Mouse (Mus musculus): ENCODE measurements around the gene Gpr146. TPM values are rescaled to one million over a fixed set of nuclear protein-coding genes. Genes with fewer than 3 reads are reported as not detected.
A peak's percentile ranks its signal among the peaks of the same experiment; 100 is the strongest.
"Not testable (repeated sequence)": the region's sequence is repeated elsewhere in the genome, so short reads cannot be mapped to it uniquely, and the experiment has no call there.

Gene Gpr146
- 13.4 and 15.1 TPM in 2 replicates for polyA plus RNA-seq (2014; fragmentation: Nextera tagmentation; extraction: Ambion mirVana)

DNA sequence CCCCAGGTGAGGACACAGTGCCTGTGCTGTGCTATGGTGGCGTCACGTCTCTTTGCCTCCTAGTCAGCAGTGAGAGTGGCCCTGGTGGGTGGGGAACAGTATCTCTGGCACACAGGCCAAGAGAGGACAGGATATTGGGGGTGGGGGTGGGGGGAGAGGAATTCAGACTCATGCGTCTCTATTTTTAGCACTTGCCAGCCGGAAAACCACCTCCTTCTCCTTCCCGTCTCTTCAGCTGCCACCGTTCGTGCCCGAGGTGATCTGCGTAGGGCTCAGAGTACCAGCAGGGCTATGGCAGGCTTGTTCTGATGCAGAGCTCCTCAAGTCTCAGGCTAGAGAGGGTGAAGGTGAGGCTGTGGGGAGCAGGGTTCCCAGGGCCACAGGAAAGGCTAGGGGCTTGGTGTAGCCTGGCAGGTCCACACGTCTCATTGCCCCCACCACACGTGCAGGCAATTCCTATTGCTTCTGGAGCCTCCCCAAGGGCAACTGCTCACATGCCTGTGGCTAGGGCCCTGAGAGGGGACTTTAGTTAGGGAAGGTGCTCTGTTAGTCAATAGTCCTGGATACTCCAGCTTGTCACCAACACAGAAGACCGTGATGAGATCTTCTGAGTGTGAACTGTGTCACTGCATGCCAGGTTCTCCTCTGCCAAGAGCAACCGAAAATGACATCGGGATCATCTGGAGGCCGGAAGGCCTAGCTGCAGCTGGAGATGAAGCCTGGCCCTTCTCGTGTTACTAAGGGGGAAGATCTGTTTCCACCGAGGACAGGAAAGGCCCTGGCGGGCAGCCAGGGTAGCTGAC, at the start of gene Gpr146:
Gene Gpr146, plus strand, starts transcription at position 230 of the 803 bp plus-strand sequence.
- Histone ChIP-seq H3K4me1 (replicated peaks; ENCODE audit: control insufficient read depth, insufficient read depth, low read length) (peaks cover 85% of the 10 kb centered on the region), H3K27me3 (replicated peaks; ENCODE audit: control insufficient read depth, insufficient read depth, low read length) (no peaks in the 10 kb centered on the region), H3K4me3 (ENCODE audit: low read depth, low read length) (peak within 1 kb of the TSS; percentile 75), H3K9ac (ENCODE audit: low read depth, low read length) (peak within 1 kb of the TSS; percentile 80), H3K36me3 (ENCODE audit: control insufficient read depth, insufficient read depth, low read length) (no peaks in the 10 kb centered on the region), H3K9me3 (ENCODE audit: control insufficient read depth, low read length) (no peaks in the 10 kb centered on the region), H3K27ac (ENCODE audit: low read depth, low read length) (peak within 1 kb of the TSS; percentile 99), H3K4me2 (peak within 1 kb of the TSS; percentile 76)
- DNase-seq (ENCODE audit: low spot score) (no peak), ATAC-seq (replicated peaks; ENCODE audit: low FRiP score) (peak; percentile 30; the same call in 1 of the 2 replicates)
- 34% methylated on average over 18 of the region's 18 CpGs for WGBS

DNA sequence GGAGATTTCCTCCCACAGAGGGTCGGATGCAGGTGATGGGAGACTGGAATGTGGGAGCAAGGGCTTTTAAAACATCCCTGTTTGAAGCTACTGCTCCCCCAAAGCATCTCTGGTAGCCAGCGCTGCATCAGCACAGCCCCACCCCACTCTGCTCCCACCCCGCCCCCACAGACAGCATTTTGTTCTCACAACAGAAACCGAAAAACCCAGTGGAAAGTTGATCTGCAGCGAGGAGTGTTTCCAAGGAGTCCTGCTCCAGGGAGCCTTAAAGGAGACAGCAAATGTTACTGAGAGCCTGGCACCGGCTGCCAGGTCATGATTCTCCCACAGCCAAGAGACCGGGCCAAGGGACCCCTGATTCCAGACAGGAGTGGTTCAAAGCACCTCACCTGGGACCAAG, 46.7 kb upstream of the Gpr146 start:
- Histone ChIP-seq H3K9me3 (ENCODE audit: control insufficient read depth, low read length) (no peaks in the 10 kb centered on the region), H3K27me3 (replicated peaks; ENCODE audit: control insufficient read depth, insufficient read depth, low read length) (0 out of 2 replicates have a peak, but pooled peaks cover 6% of the 10 kb centered on the region), H3K4me2 (no peak overlapping the region), H3K4me1 (replicated peaks; ENCODE audit: control insufficient read depth, insufficient read depth, low read length) (peaks cover 11% of the 10 kb centered on the region), H3K9ac (ENCODE audit: low read depth, low read length) (no peak overlapping the region), H3K36me3 (ENCODE audit: control insufficient read depth, insufficient read depth, low read length) (0 out of 2 replicates have a peak, but pooled peaks cover 2% of the 10 kb centered on the region), H3K4me3 (ENCODE audit: low read depth, low read length) (no peak overlapping the region), H3K27ac (ENCODE audit: low read depth, low read length) (no peak overlapping the region)
- ATAC-seq (replicated peaks; ENCODE audit: low FRiP score) (no peak), DNase-seq (ENCODE audit: low spot score) (no peak)
- WGBS: 66% methylated on average over 7 of the region's 7 CpGs

DNA sequence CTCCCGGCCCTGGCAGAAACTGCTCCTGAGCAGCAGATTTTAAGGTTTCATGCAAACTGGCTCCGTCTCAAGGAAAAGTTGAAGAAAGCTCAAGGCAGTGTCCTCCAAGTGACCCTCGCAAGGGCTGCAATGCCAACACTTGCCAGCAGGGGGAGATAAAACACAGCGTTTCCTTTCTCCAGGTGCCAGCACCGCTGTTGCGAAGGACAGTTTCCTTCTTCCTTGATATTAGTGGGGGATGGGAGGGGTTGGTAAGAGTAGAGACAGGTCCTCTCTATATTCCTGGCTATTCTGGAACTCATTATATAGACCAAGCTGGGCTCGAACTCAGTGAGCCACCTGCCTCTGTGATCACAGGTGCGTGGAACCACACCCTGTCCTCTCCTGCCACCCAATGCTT, 45.8 kb upstream of the Gpr146 start:
- no peaks in the 10 kb centered on the region for H3K27me3 ChIP-seq (replicated peaks; ENCODE audit: control insufficient read depth, insufficient read depth, low read length)
- WGBS: 16% methylated on average over 8 of the region's 8 CpGs
- 0 out of 2 replicates have a peak, but pooled peaks have one; percentile 3 for ATAC-seq (replicated peaks; ENCODE audit: low FRiP score)

DNA sequence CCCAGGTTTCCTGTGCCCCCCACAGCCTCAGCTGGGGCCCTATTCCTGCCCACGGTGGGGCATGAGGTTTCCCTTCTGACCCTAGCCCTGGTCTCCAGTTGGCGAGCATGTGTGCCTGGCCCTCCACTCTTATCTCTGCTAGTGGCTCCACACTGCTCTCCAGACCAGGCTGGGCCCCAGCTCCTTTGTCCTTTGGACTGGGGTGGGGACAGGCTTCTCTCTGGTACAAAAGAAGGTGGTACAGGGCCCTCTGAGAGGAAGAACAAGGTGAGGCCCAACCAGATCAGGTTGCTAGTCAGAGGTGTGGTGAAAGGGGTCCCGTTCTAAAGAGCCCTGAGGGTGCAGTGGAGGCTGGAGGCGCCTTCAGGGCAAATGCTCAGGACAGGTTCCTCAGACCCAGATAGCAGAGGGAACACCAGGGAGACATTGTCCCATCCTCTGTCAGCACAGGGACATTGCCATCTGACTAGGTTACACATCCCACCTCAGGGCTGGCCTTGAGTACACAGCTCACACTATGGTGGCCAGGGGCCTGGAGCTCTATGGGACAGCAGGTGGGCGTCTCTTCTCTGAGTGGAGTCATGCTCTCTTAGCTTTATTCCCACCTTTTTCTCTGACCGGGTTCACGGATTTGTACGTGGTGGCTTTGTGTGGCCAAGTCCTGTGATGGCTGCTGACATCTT, 44.8 kb upstream of the Gpr146 start:
- Histone ChIP-seq H3K36me3 (ENCODE audit: control insufficient read depth, insufficient read depth, low read length) (peaks cover 11% of the 10 kb centered on the region; the same call in 1 of the 2 replicates), H3K27me3 (replicated peaks; ENCODE audit: control insufficient read depth, insufficient read depth, low read length) (no peaks in the 10 kb centered on the region), H3K4me1 (replicated peaks; ENCODE audit: control insufficient read depth, insufficient read depth, low read length) (peaks cover 11% of the 10 kb centered on the region), H3K27ac (ENCODE audit: low read depth, low read length) (peak overlapping the region; percentile 48; the same call in 1 of the 2 replicates), H3K4me3 (ENCODE audit: low read depth, low read length) (no peak overlapping the region), H3K9ac (ENCODE audit: low read depth, low read length) (no peak overlapping the region), H3K9me3 (ENCODE audit: control insufficient read depth, low read length) (no peaks in the 10 kb centered on the region), H3K4me2 (no peak overlapping the region)
- no peak for DNase-seq (ENCODE audit: low spot score)
- 77% methylated on average over 8 of the region's 8 CpGs for WGBS
- 0 out of 2 replicates have a peak, but pooled peaks have one; percentile 13 for ATAC-seq (replicated peaks; ENCODE audit: low FRiP score)

More for the DNA sequence above, 45.8 kb upstream of the Gpr146 start:
- Histone ChIP-seq H3K9me3 (ENCODE audit: control insufficient read depth, low read length) (no peaks in the 10 kb centered on the region), H3K4me2 (no peak overlapping the region), H3K4me3 (ENCODE audit: low read depth, low read length) (no peak overlapping the region), H3K9ac (ENCODE audit: low read depth, low read length) (no peak overlapping the region), H3K36me3 (ENCODE audit: control insufficient read depth, insufficient read depth, low read length) (peaks cover 5% of the 10 kb centered on the region; the same call in 1 of the 2 replicates), H3K27ac (ENCODE audit: low read depth, low read length) (no peak overlapping the region), H3K4me1 (replicated peaks; ENCODE audit: control insufficient read depth, insufficient read depth, low read length) (peaks cover 11% of the 10 kb centered on the region)
- peak; percentile 78 for DNase-seq (ENCODE audit: low spot score)

DNA sequence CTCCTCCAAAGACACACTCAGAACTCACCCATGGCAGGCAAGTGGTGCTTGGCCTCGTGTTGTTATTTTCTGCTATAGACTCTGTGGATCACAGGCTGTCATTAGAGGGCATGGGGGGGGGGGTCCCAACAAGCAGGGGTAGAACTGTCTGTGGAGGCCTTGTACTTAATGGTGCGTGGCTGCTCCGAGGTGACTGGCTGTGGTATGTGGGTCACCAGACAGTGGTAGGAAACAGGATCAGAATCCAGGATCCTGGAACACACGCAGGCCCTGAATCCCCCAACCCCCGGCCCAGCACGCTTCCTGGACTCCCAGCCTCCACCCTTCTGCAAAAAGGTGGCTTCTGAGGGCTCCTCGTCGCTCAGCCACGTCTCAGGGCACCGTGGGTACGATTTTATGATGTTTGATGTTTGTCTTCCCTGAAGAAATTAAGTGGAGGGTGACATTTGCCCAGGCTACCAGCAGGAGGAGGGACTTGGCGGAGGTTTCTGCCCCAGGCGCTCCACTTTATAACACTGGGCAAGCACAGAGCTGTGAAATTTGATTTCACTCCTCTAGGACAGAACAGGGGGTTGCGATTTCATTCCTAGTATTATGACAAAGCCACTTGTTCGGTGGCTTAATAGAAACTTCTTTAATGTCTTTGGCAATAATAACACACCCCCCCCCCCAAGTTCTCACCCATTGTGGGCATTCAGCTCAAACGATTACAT, 44.0 kb upstream of the Gpr146 start:
- 87% methylated on average over 16 of the region's 16 CpGs for WGBS
- Histone ChIP-seq H3K27ac (ENCODE audit: low read depth, low read length) (no peak overlapping the region), H3K4me3 (ENCODE audit: low read depth, low read length) (no peak overlapping the region), H3K36me3 (ENCODE audit: control insufficient read depth, insufficient read depth, low read length) (peaks cover 14% of the 10 kb centered on the region; the same call in 1 of the 2 replicates), H3K9ac (ENCODE audit: low read depth, low read length) (no peak overlapping the region), H3K9me3 (ENCODE audit: control insufficient read depth, low read length) (no peaks in the 10 kb centered on the region), H3K4me1 (replicated peaks; ENCODE audit: control insufficient read depth, insufficient read depth, low read length) (peaks cover 11% of the 10 kb centered on the region), H3K4me2 (no peak overlapping the region), H3K27me3 (replicated peaks; ENCODE audit: control insufficient read depth, insufficient read depth, low read length) (no peaks in the 10 kb centered on the region)
- DNase-seq (ENCODE audit: low spot score) (no peak), ATAC-seq (replicated peaks; ENCODE audit: low FRiP score) (no peak)

DNA sequence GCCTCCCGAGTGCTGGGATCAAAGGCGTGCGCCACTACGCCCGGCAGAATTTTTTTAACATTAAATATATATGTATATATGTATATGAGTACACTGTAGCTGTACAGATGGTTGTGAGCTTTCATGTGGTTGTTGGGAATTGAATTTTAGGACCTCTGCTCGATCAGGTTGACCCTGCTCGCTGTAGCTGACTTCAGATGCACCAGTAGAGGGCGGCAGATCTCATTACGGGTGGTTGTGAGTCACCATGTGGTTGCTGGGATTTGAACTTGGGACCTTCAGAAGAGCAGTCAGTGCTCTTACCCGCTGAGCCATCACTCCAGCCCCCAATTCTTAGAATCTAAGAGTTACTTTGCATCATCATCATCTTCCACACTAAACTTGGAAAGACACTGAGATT, 43.1 kb upstream of the Gpr146 start:
- not testable (repeated sequence) for H3K9ac ChIP-seq (ENCODE audit: low read depth, low read length); H3K27me3 ChIP-seq (replicated peaks; ENCODE audit: control insufficient read depth, insufficient read depth, low read length)

DNA sequence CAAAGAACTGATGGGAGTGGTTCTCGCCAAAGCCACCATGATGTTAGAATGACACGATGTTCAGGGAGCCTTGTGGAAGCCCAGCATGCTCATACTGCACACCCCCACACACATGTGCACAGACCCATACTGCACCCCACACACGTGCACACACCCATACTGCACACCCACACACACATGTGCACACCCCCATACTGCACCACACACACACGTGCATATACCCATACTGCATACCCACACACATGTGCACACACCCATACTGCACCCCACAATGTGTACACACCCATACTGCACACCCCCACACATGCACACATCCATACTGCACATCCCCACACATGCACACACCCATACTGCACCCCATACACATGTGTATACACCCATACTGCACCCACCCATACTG, 41.9 kb upstream of the Gpr146 start:
- no peak overlapping the region for H3K27ac ChIP-seq (ENCODE audit: low read depth, low read length)
- peaks cover 30% of the 10 kb centered on the region; the same call in 1 of the 2 replicates for H3K36me3 ChIP-seq (ENCODE audit: control insufficient read depth, insufficient read depth, low read length)
- ATAC-seq (replicated peaks; ENCODE audit: low FRiP score) (no peak), DNase-seq (ENCODE audit: low spot score) (no peak)
- 86% methylated on average over 4 of the region's 4 CpGs for WGBS
- no peaks in the 10 kb centered on the region for H3K27me3 ChIP-seq (replicated peaks; ENCODE audit: control insufficient read depth, insufficient read depth, low read length)
- no peaks in the 10 kb centered on the region for H3K9me3 ChIP-seq (ENCODE audit: control insufficient read depth, low read length)
- no peak overlapping the region for H3K9ac ChIP-seq (ENCODE audit: low read depth, low read length)
- no peak overlapping the region for H3K4me2 ChIP-seq
- no peak overlapping the region for H3K4me3 ChIP-seq (ENCODE audit: low read depth, low read length)
- peaks cover 11% of the 10 kb centered on the region for H3K4me1 ChIP-seq (replicated peaks; ENCODE audit: control insufficient read depth, insufficient read depth, low read length)

More for the DNA sequence above, 43.1 kb upstream of the Gpr146 start:
- not testable (repeated sequence) for ATAC-seq (replicated peaks; ENCODE audit: low FRiP score); H3K4me3 ChIP-seq (ENCODE audit: low read depth, low read length); H3K4me2 ChIP-seq; DNase-seq (ENCODE audit: low spot score); H3K9me3 ChIP-seq (ENCODE audit: control insufficient read depth, low read length); H3K27ac ChIP-seq (ENCODE audit: low read depth, low read length)
- peaks cover 23% of the 10 kb centered on the region; the same call in 1 of the 2 replicates for H3K36me3 ChIP-seq (ENCODE audit: control insufficient read depth, insufficient read depth, low read length)
- 78% methylated on average over 10 of the region's 10 CpGs for WGBS
- peaks cover 11% of the 10 kb centered on the region for H3K4me1 ChIP-seq (replicated peaks; ENCODE audit: control insufficient read depth, insufficient read depth, low read length)

DNA sequence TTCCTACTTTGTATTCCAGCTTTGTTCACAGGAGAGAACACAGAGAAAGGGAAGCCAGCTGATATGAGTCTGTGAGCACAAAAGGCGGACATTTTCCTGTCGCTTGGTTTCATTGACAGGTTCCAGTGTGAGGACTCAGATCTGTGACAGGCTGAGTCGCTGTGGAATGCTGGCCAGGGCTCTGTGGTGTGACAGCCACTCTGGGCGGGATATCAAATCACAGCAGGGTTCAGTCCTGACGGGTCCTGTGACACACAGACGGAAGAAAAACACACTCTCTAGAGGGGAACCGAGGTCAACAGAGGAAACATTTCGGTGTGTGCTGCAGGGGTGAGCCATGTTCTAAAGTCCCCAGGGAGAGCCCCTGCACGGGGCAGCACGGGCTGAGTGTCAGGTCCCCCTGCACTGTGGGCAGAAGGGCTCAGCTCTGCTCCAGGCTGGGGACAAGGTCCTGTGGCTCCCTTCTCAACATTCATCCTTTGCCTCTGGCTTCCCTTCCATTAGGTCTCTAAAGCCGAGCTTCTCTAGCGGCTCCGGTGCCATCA, 39.6 kb upstream of the Gpr146 start:
- Histone ChIP-seq H3K4me2 (no peak overlapping the region), H3K27ac (ENCODE audit: low read depth, low read length) (no peak overlapping the region), H3K4me3 (ENCODE audit: low read depth, low read length) (no peak overlapping the region), H3K27me3 (replicated peaks; ENCODE audit: control insufficient read depth, insufficient read depth, low read length) (no peaks in the 10 kb centered on the region), H3K9ac (ENCODE audit: low read depth, low read length) (no peak overlapping the region), H3K9me3 (ENCODE audit: control insufficient read depth, low read length) (no peaks in the 10 kb centered on the region), H3K4me1 (replicated peaks; ENCODE audit: control insufficient read depth, insufficient read depth, low read length) (peaks cover under 1% of the 10 kb centered on the region), H3K36me3 (ENCODE audit: control insufficient read depth, insufficient read depth, low read length) (peaks cover 40% of the 10 kb centered on the region)
- no peak for DNase-seq (ENCODE audit: low spot score)
- WGBS: 81% methylated on average over 13 of the region's 13 CpGs
- ATAC-seq (replicated peaks; ENCODE audit: low FRiP score): no peak
